Mouse (Mus musculus) erythroblast, embryonic 14.5 days (primary cell): ENCODE measurements at regions not wholly inside any gene's neighbourhood (a gene's known extent, or its start where the extent isn't known, plus 50 kb on each side); places are given as distances from the start of the nearest gene placed in this dataset.

Experiments
- H3K27me3 ChIP-seq: 2 replicates; pipeline ENCODE4 v1.6.1; 2012; ENCODE audit warnings: inconsistent platforms; ENCODE audit not compliant: control insufficient read depth
- H3K36me3 ChIP-seq: 2 replicates; pipeline ENCODE4 v1.6.1; 2012; ENCODE audit warnings: mild to moderate bottlenecking, inconsistent platforms; ENCODE audit not compliant: control insufficient read depth
- H3K4me1 ChIP-seq: 2 replicates; pipeline ENCODE4 v1.6.1; 2012; ENCODE audit warnings: inconsistent platforms; ENCODE audit not compliant: control insufficient read depth
- H3K4me3 ChIP-seq: replicated peaks from 2 replicates; pipeline ENCODE3; 2012; ENCODE audit warnings: moderate library complexity, mild to moderate bottlenecking, inconsistent platforms
- H3K9me3 ChIP-seq: 2 replicates; pipeline ENCODE4 v1.6.1; 2012; ENCODE audit warnings: low read length, inconsistent platforms, mixed read lengths; ENCODE audit not compliant: control insufficient read depth
- GATA1 ChIP-seq: IDR thresholded peaks from 2 replicates; pipeline ENCODE4 v1.6.1; 2012; ENCODE audit warnings: low read length, inconsistent platforms, mixed read lengths
- TAL1 ChIP-seq: IDR thresholded peaks from 3 replicates; pipeline ENCODE4 v1.6.1; 2012; ENCODE audit warnings: low read length, inconsistent platforms, mixed read lengths

DNA sequence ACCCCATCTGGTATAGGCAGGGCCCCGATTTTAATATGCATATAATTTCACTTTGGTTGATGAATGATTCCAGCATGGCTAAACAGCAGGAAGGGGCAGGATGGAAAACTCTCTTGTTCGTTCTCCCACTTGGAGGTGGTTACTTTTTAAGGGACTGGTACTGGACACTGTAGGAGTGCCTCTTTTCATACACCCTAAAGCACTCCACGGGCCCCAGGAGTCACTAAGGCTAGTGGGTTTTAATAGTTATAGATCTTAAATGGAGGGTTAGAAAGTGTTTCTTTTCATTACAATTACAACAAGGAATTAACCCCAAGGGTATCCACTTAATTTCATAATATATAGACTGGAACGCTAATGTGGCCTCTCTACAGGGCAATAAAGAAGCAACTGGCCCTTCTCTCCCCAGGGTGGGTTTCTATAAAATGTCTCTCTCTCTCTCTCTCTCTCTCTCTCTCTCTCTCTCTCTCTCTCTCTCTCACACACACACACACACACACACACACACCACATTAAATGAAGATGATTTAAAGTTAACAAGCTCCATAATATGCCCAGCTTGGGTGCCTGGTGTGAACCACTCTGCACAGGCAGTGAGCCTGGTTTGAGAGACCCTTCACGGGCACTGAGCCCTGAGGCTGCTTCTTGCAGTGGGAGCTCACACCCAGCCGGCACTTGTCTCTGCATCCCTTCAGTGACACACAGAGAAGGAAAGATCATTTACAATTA is 261.7 kb downstream of the Adgrl2 start:
- Histone ChIP-seq H3K4me1 (no peaks in the 10 kb centered on the region), H3K9me3 (no peaks in the 10 kb centered on the region), H3K4me3 (no peak overlapping the region), H3K27me3 (no peaks in the 10 kb centered on the region), H3K36me3 (no peaks in the 10 kb centered on the region)
- TF ChIP-seq TAL1 (no peak), GATA1 (no peak)

DNA sequence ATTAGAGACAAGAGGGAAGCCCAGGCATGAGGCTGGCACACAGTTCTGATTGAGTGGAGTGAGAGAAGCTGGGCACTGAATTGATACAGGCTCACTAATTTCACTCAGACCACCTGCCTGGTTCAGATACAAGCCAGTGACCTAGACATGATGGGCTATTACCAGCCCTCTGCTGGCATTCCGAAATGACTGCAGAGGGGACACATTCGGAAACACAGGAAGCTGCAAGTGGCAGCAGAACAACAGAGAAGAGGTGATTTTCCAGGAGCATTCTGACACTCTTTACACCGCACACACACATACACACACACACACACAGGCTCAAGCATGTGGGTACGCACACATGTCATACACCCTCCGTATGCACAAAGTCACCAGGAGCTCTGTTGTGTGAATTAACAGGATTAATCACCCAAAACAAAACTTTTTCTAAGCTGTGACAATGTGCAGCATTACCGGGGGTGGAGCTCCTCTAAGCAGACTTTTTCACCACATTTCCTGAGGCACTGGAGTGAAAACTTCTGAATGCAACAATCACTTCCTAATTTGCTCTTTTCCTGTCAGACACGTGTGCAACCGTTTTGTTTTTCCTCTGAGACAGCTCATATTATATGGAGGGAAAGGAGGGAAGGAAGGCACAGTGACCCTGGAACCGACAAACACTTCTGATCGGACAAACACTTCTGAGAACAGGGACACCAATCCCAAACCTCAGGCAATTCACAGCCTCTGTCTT is 263.6 kb downstream of the Adgrl2 start:
- no peak overlapping the region for H3K4me3 ChIP-seq
- no peaks in the 10 kb centered on the region for H3K4me1 ChIP-seq
- no peaks in the 10 kb centered on the region for H3K9me3 ChIP-seq
- H3K36me3 ChIP-seq = no peaks in the 10 kb centered on the region
- no peaks in the 10 kb centered on the region for H3K27me3 ChIP-seq
- TF ChIP-seq TAL1 (no peak), GATA1 (no peak)

DNA sequence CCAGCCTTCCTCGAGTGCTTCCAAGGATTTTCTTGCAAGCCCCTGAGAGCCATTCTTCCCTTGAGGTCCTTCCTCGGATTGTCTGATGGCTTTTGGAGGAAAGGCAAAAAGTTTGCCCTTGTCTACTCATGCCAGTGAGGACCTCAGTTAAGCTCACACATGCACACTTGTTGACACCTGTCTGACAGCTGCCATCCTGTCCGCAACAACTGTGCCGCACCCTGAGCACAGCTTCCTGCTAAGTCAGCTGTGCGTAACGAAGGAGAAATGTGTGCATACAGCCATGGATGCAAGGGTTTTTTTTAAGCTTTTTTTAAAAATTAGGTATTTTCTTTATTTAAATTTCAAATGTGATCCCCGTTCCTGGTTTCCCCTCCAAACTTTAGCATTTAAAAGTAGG is 293.8 kb downstream of the Adgrl2 start:
- Histone ChIP-seq H3K4me3 (no peak overlapping the region), H3K27me3 (no peaks in the 10 kb centered on the region), H3K36me3 (no peaks in the 10 kb centered on the region), H3K4me1 (no peaks in the 10 kb centered on the region), H3K9me3 (no peaks in the 10 kb centered on the region; the same call in 1 of the 2 replicates)
- TF ChIP-seq GATA1 (no peak), TAL1 (no peak)

DNA sequence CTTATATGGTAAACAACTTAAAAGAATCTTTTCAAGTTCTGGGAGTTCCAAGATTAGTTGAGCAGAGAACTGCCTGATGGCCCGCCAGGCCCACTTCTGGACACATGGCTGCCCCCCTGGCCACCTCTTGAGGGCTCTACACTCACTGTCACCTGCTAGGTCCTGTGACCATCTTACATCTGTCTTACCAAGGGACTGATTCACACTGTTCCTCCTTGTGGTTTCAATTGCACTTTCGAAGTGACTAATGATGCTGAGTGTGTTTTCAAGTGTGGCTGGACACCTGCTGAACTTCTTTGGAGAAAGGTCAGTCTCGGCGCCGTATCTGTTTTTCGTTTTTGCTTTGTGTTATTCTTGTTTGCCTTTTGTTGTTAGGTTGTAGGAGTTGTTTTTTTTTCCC is 294.9 kb downstream of the Adgrl2 start:
- no peak overlapping the region for H3K4me3 ChIP-seq

DNA sequence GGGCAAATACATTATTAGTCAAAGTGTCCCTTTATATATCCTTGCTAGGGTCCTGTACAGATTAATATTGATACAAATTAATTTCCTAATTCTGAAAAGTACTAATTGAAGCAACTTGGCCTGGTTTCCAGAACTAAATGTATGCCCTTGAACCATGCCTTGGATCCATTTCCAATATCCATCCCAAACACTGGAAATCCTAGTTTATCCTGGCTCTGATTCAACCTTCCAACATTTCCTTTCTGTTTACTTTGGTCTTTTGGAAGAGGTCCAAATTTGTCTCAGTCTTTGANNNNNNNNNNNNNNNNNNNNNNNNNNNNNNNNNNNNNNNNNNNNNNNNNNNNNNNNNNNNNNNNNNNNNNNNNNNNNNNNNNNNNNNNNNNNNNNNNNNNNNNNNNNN is 307.2 kb downstream of the Adgrl2 start:
- Histone ChIP-seq H3K4me3 (no peak overlapping the region), H3K9me3 (0 out of 2 replicates have a peak, but pooled peaks cover 4% of the 10 kb centered on the region), H3K27me3 (no peaks in the 10 kb centered on the region), H3K36me3 (no peaks in the 10 kb centered on the region), H3K4me1 (no peaks in the 10 kb centered on the region)
- no peak for TF ChIP-seq TAL1
- TF ChIP-seq GATA1 = no peak

More for the DNA sequence above, 294.9 kb downstream of the Adgrl2 start:
- Histone ChIP-seq H3K36me3 (no peaks in the 10 kb centered on the region), H3K27me3 (no peaks in the 10 kb centered on the region), H3K4me1 (no peaks in the 10 kb centered on the region), H3K9me3 (no peaks in the 10 kb centered on the region; the same call in 1 of the 2 replicates)
- TF ChIP-seq GATA1 = no peak
- no peak for TF ChIP-seq TAL1

DNA sequence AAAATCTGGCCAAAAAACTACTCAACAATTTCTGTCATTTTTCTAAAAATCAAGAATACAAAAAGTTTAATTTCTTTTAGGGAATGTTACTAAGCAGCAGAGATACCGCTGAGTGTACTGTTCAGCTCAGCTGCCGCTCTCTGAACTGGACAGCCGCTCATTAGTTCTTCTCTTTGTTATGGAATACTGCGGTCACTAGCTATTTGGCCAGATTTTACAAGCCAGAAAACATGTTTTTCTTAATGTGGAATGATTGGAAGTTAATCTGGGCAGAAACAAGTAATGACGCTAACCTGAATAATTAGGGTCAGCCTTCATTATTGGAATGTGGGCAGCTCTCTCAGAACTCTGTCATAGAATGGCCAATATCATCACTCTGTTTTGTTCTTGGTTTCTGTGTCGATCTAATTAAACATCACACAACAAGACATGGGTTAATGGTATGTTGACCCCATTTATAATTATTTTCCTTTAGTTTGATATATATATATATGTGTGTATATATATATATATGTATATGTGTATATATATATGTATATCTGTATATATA is 307.8 kb downstream of the Adgrl2 start:
- TF ChIP-seq GATA1 (no peak), TAL1 (no peak)
- H3K27me3 ChIP-seq = no peaks in the 10 kb centered on the region
- H3K4me3 ChIP-seq = no peak overlapping the region
- H3K36me3 ChIP-seq = no peaks in the 10 kb centered on the region
- H3K9me3 ChIP-seq = 0 out of 2 replicates have a peak, but pooled peaks cover 4% of the 10 kb centered on the region
- no peaks in the 10 kb centered on the region for H3K4me1 ChIP-seq

DNA sequence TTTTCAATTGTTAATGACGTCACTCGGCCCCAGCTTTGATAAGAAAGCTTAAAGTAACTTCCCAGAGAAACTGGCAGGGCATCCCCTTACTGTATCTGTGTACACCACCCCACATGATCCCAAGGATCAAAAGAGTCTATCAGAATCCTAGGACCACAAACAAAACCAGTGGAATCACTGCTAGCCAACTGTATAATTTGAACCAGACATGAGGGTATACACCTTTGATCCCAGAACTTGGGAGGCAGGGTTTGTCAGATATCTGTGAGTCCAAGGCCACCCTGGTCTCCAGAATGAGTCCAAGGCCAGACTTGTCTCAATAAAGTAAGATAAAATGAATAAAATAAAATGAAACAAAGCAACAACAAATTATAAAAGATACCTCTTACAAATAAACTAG is 309.2 kb downstream of the Adgrl2 start:
- H3K4me3 ChIP-seq = no peak overlapping the region
- no peaks in the 10 kb centered on the region for H3K36me3 ChIP-seq
- H3K4me1 ChIP-seq = no peaks in the 10 kb centered on the region
- no peaks in the 10 kb centered on the region for H3K27me3 ChIP-seq
- no peak for TF ChIP-seq GATA1
- no peak for TF ChIP-seq TAL1
- 0 out of 2 replicates have a peak, but pooled peaks cover 4% of the 10 kb centered on the region for H3K9me3 ChIP-seq

DNA sequence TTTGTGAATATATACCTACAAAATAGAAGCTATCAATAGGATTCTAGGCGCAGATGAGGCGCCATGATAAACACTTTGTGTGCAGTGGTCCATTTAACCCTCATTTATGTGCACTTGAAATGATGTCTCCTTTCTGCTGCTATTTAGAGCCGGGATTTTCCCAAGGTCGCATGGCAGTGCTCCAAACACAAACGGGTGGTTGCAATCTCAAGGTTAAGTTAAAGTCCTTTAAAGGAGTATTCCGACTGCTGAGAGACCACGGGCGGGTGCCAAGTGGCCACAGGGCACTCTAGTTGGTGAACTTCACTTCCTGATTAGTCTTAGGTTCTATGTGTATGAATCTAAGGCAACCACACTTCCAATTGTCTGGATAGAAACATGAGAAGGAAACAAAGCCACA is 309.6 kb downstream of the Adgrl2 start:
- TF ChIP-seq GATA1 (no peak), TAL1 (no peak)
- 0 out of 2 replicates have a peak, but pooled peaks cover 4% of the 10 kb centered on the region for H3K9me3 ChIP-seq
- no peaks in the 10 kb centered on the region for H3K4me1 ChIP-seq
- H3K27me3 ChIP-seq = no peaks in the 10 kb centered on the region
- H3K4me3 ChIP-seq = no peak overlapping the region
- H3K36me3 ChIP-seq = no peaks in the 10 kb centered on the region

DNA sequence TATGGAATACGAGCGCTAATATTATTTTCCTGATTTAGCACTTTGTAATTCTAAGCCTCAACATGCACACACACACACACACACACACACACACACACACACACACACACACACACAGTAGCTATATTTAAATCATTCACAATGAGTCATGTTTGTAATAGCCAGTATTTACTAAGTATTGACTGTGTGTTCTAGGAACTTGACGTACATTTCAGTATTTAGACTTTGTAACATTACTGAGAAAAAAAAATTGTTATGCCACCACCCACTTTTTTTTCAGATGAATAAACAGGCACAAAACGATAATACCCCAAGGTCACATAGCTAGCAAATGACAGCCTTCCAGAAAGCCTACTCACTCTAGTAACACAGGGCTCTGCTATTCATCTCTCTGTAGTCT is 310.3 kb downstream of the Adgrl2 start:
- Histone ChIP-seq H3K9me3 (peaks cover 5% of the 10 kb centered on the region; the same call in 1 of the 2 replicates), H3K36me3 (no peaks in the 10 kb centered on the region), H3K27me3 (no peaks in the 10 kb centered on the region), H3K4me3 (no peak overlapping the region), H3K4me1 (no peaks in the 10 kb centered on the region)
- TF ChIP-seq GATA1 = no peak
- TF ChIP-seq TAL1 = no peak
